Mouse (Mus musculus): ENCODE data around the gene Prkg1.
"Not testable (repeated sequence)": the region's sequence is repeated elsewhere in the genome, so short reads cannot be mapped to it uniquely, and the experiment has no call there.

Prkg1 gene

GRCm38 (mm10) chr19:30554467-30554881 lies 1210.4 kb downstream of the Prkg1 start:
- DNase-seq, result peak; percentile 2

- DNase-seq, result no peak
These were observed 1211.1 kb downstream of the Prkg1 start for GRCm38 (mm10) chr19:30553740-30554139.

GRCm38 (mm10) chr19:30552260-30552659 lies 1212.6 kb downstream of the Prkg1 start:
- DNase-seq, result no peak

GRCm38 (mm10) chr19:30549854-30550647 lies 1214.8 kb downstream of the Prkg1 start:
- DNase-seq, result no peak

GRCm38 (mm10) chr19:30549044-30549853 lies 1215.6 kb downstream of the Prkg1 start, which contains the start of gene Dkk1:
TSS of gene Dkk1 (minus strand) at chr19:30549665.
- no peak for DNase-seq

GRCm38 (mm10) chr19:30548411-30549043 lies 1216.3 kb downstream of the Prkg1 start:
- DNase-seq, result no peak

GRCm38 (mm10) chr19:30539365-30539941 lies 1225.4 kb downstream of the Prkg1 start:
- DNase-seq, result not testable (repeated sequence)

GRCm38 (mm10) chr19:30516771-30517170 lies 1248.1 kb downstream of the Prkg1 start:
- no peak for DNase-seq

Data from cerebellum, adult 9-11 months (tissue).